Mouse (Mus musculus) Patski (cell line): ENCODE results near the gene Tgm2. TPM values are rescaled to one million over a fixed set of nuclear protein-coding genes. Genes with fewer than 3 reads are reported as not detected.
A peak's percentile ranks its signal among the peaks of the same experiment; 100 is the strongest.

Experiments
- ATAC-seq: fragments of 100-300 bp; one replicate; pipeline ENCODE4 v1.8.0; 2021
- CTCF ChIA-PET: fragments of 350-600 bp; sonication (Branson Sonifier 250); formaldehyde crosslinking; loops from one replicate; lab custom pipeline; 2022; ENCODE audit warnings: inconsistent platforms; lab: Charles Lee
- POLR2A ChIA-PET: fragments of 350-600 bp; sonication (Branson Sonifier 250); formaldehyde crosslinking; loops from one replicate; lab custom pipeline; 2022; ENCODE audit warnings: antibody characterized with exemption, inconsistent platforms; lab: Charles Lee
- DNase-seq: peaks from one replicate; pipeline ENCODE4 v3.0.0-alpha.2; 2011; ENCODE audit warnings: low read depth, low spot score
- H3K27me3 ChIP-seq: fragments of 371-371 bp; one replicate; pipeline ENCODE4 v1.5.1; 2021
- CTCF ChIP-seq: fragments of 100-300 bp; IDR thresholded peaks from one replicate; pipeline ENCODE4 v1.5.1; 2021
- in situ Hi-C: fragments of 300-500 bp; cut with MboI; formaldehyde crosslinking; loops from 3 replicates; pipeline ENCODE4 v1.11.1; 2018; ENCODE audit warnings: low pct_unique_long_range_greater_than_20kb, mixed read lengths
- polyA plus RNA-seq: library from polyadenylated mRNA; unstranded; gene quantifications from one replicate; pipeline ENCODE4 v1.2.3, GENCODE M21; 2021

Gene Tgm2
- polyA plus RNA-seq, 1 experiment from 2014 or later, result 113 TPM

DNA sequence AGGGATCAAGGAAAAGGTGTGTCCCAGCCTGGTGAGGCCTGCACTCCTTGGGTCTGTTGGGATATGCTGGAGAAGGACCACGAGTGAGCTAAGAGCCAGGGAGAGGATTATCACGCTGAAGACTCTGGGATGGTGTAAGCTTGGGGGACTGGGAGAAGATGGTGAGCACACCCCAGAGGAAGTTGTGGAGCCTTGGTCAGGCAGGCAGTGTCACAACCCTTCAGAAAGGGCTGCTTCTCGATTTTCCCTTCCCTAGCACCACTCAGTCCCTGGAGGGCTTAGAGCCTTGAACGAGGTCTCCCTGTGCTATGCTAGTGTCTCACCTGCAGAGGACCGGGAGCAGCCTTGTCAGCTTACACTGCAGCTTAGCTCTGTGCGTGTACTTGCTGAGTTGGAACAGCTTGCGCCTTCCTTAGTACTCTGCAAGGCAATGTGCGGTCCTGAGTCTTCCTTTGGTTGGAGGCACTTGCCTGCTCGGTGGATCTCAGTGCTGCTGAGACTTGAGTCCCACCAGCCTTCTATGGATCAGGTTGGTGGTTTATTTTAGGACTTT is 66.3 kb downstream of the Tgm2 start:
- CTCF ChIA-PET, result no interaction called here
- H3K27me3 ChIP-seq, result no peaks in the 10 kb centered on the region
- POLR2A ChIA-PET, result interaction anchor here (0.5 to 1.5 kb wide), 2 partner anchors 9 to 276 kb away, joined by 3 to 10 read pairs; no protein-coding TSS in a partner anchor
- no peak for DNase-seq
- in situ Hi-C loops, result no loop called here
- no peak for ATAC-seq
- TF ChIP-seq CTCF, result no peak

DNA sequence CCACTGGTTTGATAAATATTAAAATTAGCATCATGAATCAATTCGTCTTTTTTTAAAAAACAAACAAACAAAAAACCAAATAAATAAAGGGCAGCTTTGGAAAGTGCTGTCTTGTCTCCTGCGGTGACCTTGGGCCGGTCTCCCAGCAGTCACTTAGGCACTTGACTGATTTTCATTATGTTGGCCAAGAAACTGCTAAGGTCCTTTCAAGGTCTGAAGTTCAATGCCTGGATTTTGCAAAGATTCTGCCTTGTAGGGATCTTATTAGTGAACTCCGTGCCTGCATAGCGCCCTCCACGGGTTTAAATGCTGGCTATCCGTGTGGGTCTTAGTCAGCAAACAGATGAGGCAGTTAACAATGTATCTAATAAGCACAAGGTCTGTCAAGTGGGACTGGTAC is 67.3 kb downstream of the Tgm2 start:
- DNase-seq, result no peak
- ATAC-seq, result no peak
- no peaks in the 10 kb centered on the region for H3K27me3 ChIP-seq
- TF ChIP-seq CTCF, result no peak
- in situ Hi-C loops, result no loop called here
- CTCF ChIA-PET, result interaction anchor here (1.2 kb wide), 1 partner anchor 14 kb away, joined by 3 read pairs; no protein-coding TSS in a partner anchor
- POLR2A ChIA-PET, result no interaction called here

- no peak for TF ChIP-seq CTCF
- no peaks in the 10 kb centered on the region for H3K27me3 ChIP-seq
- ATAC-seq (no peak), DNase-seq (no peak)
- in situ Hi-C loops, result no loop called here
- CTCF ChIA-PET, result interaction anchor here (0.9 kb wide), 1 partner anchor 13 kb away, joined by 3 read pairs; no protein-coding TSS in a partner anchor
- POLR2A ChIA-PET, result interaction anchor here (1.4 kb wide), 1 partner anchor 13 kb away, joined by 3 read pairs; no protein-coding TSS in a partner anchor
These were observed 68.3 kb downstream of the Tgm2 start for GRCm38 (mm10) chr2:158077981-158078380.

DNA sequence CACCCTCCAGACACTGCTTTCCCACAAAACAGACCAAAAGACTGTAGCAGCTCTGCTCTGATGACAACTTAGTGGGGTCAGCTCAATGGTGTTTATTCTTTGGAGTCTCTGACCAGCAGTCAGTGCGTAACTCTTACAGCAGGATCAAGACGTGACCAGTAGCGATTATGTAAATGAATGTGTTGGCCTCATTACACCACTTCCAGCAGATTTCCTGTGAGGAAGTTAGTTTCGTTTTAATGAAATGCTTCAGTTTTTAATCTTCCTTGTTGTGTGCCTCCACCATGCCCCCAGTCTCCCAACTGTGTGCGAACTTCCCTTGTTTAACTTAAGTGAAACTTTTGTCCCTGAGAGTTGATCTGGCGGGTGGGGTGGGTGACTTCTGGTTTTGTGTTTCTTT is 69.5 kb downstream of the Tgm2 start:
- CTCF ChIA-PET, result no interaction called here
- DNase-seq, result no peak
- in situ Hi-C loops, result no loop called here
- POLR2A ChIA-PET, result interaction anchor here (1.1 to 1.4 kb wide), 2 partner anchors 12 to 16 kb away, joined by 3 read pairs; no protein-coding TSS in a partner anchor
- TF ChIP-seq CTCF, result no peak
- no peaks in the 10 kb centered on the region for H3K27me3 ChIP-seq
- ATAC-seq, result no peak

- CTCF ChIA-PET, result interaction anchor here (1.0 to 1.4 kb wide), 2 partner anchors 10 to 16 kb away, joined by 4 to 5 read pairs; no protein-coding TSS in a partner anchor
- DNase-seq (no peak), ATAC-seq (no peak)
- POLR2A ChIA-PET, result no interaction called here
- no peak for TF ChIP-seq CTCF
- no peaks in the 10 kb centered on the region for H3K27me3 ChIP-seq
- in situ Hi-C loops, result no loop called here
These were observed 71.4 kb downstream of the Tgm2 start for GRCm38 (mm10) chr2:158074835-158075234.

GRCm38 (mm10) chr2:158071633-158071995 is 74.6 kb downstream of the Tgm2 start:
- DNase-seq, result no peak
- POLR2A ChIA-PET, result interaction anchor here (0.7 kb wide), 1 partner anchor 8 kb away, joined by 10 read pairs; no protein-coding TSS in a partner anchor
- CTCF ChIA-PET, result interaction anchor here (1.1 to 1.4 kb wide), 4 partner anchors 10 to 49 kb away, joined by 3 to 5 read pairs (median 4); no protein-coding TSS in a partner anchor
- in situ Hi-C loops, result no loop called here
- no peak for ATAC-seq
- no peak for TF ChIP-seq CTCF
- H3K27me3 ChIP-seq, result no peaks in the 10 kb centered on the region

DNA sequence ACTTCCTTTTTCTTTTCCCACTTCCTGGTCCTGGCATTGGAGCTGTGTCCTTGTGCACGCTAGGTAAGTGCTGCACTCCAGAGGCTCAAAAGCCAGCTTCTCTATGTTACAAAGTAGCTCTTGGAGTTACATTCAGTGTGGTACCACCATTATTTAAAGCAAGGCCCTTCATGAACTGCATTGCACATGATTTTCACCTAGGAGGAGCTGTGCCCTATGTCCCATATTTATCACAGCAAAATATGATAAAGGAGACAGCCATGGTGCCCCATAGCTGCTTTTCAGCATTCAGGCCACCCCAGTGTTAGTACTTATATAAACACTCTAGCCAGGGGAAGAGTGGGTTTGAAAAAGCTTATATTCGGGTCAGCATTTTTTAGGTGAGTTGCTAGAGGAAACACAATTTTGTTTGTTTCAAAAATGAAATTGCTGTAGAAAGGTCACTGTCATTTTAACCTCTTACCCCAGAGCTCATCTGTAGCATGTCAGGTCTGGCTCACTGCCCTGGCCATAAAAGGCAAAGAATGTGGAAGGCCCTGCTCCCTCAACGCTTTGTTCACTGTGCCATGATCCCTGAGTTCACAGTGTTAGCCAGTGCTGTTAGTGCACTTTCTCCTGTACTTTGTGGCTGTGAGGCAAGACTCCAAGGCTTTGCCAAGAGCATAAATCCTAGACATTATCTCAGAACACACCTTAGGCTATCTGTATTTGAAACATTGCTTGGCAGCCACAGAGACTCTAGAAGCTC is 75.2 kb downstream of the Tgm2 start:
- ChIA-PET POLR2A (interaction anchor here (0.7 kb wide), 1 partner anchor 9 kb away, joined by 10 read pairs; no protein-coding TSS in a partner anchor), CTCF (interaction anchor here (1.1 to 1.4 kb wide), 5 partner anchors 9 to 48 kb away, joined by 3 to 5 read pairs (median 3); no protein-coding TSS in a partner anchor)
- peak; percentile 39 for ATAC-seq
- no peak for DNase-seq
- no peaks in the 10 kb centered on the region for H3K27me3 ChIP-seq
- TF ChIP-seq CTCF, result peak; percentile 29
- in situ Hi-C loops, result no loop called here

DNA sequence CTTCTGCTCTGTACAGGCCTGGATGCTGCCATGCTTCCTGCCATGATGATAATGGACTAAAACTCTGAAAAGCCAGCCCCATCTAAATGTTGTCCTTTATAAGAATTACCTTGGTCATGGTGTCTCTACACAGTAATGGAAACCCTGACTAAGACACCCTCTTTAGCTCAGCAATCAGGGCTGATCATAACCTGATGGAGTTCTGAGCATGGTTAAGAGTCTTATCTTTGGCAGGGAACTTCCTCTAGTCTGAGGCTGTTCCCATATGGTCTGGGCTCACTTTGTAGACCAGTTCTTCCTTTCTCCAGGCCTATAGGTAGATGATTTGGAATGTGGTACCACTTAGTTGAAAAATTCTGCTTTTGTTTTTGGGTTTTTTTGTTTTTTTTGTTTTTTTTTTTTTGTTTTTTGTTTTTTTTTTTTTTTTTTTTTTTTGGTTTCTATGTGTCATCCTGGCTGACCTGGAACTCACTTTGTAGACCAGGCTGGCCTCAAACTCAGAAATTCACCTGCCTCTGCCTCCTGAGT is 77.7 kb downstream of the Tgm2 start:
- ATAC-seq, result no peak
- in situ Hi-C loops, result loop anchor here (5.0 to 10.0 kb wide), 2 partner anchors 74 to 196 kb away; no protein-coding TSS in a partner anchor

DNA sequence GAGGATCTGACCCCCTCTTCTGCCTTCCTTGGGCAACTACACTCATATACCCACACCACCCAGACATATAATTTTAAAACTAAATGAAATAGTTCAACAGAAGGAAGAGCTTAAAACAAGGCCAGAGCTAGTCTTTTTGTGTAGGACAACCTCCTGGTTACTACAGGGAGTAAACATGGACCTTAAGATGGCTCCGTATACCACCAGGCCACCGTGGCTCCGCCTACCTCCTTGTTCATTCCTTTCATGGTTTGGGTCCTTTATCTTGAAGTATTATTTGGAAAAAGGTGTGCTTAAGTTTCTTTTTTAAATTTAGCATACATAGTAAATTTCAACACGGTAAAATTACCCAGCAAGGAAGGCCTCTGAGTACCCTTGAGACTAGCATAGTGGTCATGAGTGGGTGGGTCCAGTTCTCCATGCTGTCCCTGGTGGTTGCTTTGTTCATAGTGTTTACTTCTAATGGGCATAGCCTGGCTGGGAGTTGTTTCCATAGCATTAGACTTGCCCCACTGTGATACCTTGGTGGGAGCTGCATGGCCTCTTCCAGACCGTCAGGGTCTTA is 78.9 kb downstream of the Tgm2 start:
- DNase-seq, result no peak
- in situ Hi-C loops, result loop anchor here (5.0 to 10.0 kb wide), 2 partner anchors 75 to 197 kb away; no protein-coding TSS in a partner anchor
- TF ChIP-seq CTCF, result no peak
- ChIA-PET CTCF (interaction anchor here (0.6 to 1.2 kb wide), 4 partner anchors 78 to 128 kb away, joined by 3 read pairs; no protein-coding TSS in a partner anchor), POLR2A (no interaction called here)
- no peak for ATAC-seq
- no peaks in the 10 kb centered on the region for H3K27me3 ChIP-seq

More for the DNA sequence above, 77.7 kb downstream of the Tgm2 start:
- DNase-seq, result no peak
- no peaks in the 10 kb centered on the region for H3K27me3 ChIP-seq
- no peak for TF ChIP-seq CTCF
- ChIA-PET CTCF (interaction anchor here (1.2 kb wide), 1 partner anchor 126 kb away, joined by 3 read pairs; no protein-coding TSS in a partner anchor), POLR2A (no interaction called here)

GRCm38 (mm10) chr2:158066456-158066855 is 79.8 kb downstream of the Tgm2 start:
- POLR2A ChIA-PET, result no interaction called here
- no peak for ATAC-seq

More at GRCm38 (mm10) chr2:158066456-158066855, 79.8 kb downstream of the Tgm2 start:
- no peak for DNase-seq
- no peaks in the 10 kb centered on the region for H3K27me3 ChIP-seq
- CTCF ChIA-PET, result interaction anchor here (1.2 kb wide), 2 partner anchors 79 to 129 kb away, joined by 3 read pairs; no protein-coding TSS in a partner anchor
- TF ChIP-seq CTCF, result no peak
- in situ Hi-C loops, result loop anchor here (5.0 to 10.0 kb wide), 2 partner anchors 76 to 198 kb away; no protein-coding TSS in a partner anchor

Other genes with a start within 250 kb of the Tgm2 start
- not detected for gene Vstm2l, start 231.8 kb downstream of the Tgm2 start, polyA plus RNA-seq
- 25.1 TPM for gene Tti1, start 118.0 kb downstream of the Tgm2 start, polyA plus RNA-seq
- gene Rprd1b, start 117.9 kb downstream of the Tgm2 start, polyA plus RNA-seq, result 20.1 TPM
- 49.6 TPM for gene D630003M21Rik, start 82.8 kb upstream of the Tgm2 start, polyA plus RNA-seq
- gene Bpi, start 111.7 kb upstream of the Tgm2 start, polyA plus RNA-seq, result 2.9 TPM
- 75.1 TPM for gene Lbp, start 160.1 kb upstream of the Tgm2 start, polyA plus RNA-seq
- gene Snhg11, start 229.2 kb upstream of the Tgm2 start, polyA plus RNA-seq, result not detected